Mouse (Mus musculus) spleen, postnatal 36 days (tissue): Measurements from ENCODE around the gene 1700125H20Rik.
"Not testable (repeated sequence)": the region's sequence is repeated elsewhere in the genome, so short reads cannot be mapped to it uniquely, and the experiment has no call there.

Experiments used
- DNase-seq, 2 experiments: peaks; one replicate each; pipeline ENCODE4 v3.0.0; 2022; ENCODE audit warnings: low spot score in 2 of 2, mixed read lengths in 1 of 2

Gene 1700125H20Rik

GRCm38 (mm10) chr11:85170058-85170740, at the start of gene 1700125H20Rik:
Gene 1700125H20Rik, plus strand, starts transcription at chr11:85170404.
- peak; percentile 79 to 86 for DNase-seq

- no peak for DNase-seq
Measured at GRCm38 (mm10) chr11:85122073-85122472, 48.1 kb upstream of the 1700125H20Rik start.

- DNase-seq, result no peak
Measured at GRCm38 (mm10) chr11:85123267-85123992, 46.8 kb upstream of the 1700125H20Rik start.

GRCm38 (mm10) chr11:85126257-85127102, 43.7 kb upstream of the 1700125H20Rik start:
- no peak for DNase-seq

GRCm38 (mm10) chr11:85128883-85129282, 41.3 kb upstream of the 1700125H20Rik start:
- DNase-seq, result no peak

GRCm38 (mm10) chr11:85131542-85131941, 38.7 kb upstream of the 1700125H20Rik start:
- DNase-seq, result no peak

- DNase-seq, result peak in 1 of 2 experiments; percentile 5
Measured at GRCm38 (mm10) chr11:85138776-85139474, 31.3 kb upstream of the 1700125H20Rik start.

- DNase-seq, result peak; percentile 96 to 97
Measured at GRCm38 (mm10) chr11:85139581-85140540, 30.3 kb upstream of the 1700125H20Rik start, which contains the start of gene Usp32. Gene Usp32, minus strand, starts transcription at chr11:85140161.

- DNase-seq, result no peak
Measured at GRCm38 (mm10) chr11:85152256-85152930, 17.8 kb upstream of the 1700125H20Rik start.

GRCm38 (mm10) chr11:85157301-85157700, 12.9 kb upstream of the 1700125H20Rik start:
- DNase-seq, result no peak

GRCm38 (mm10) chr11:85163014-85163413, 7.2 kb upstream of the 1700125H20Rik start:
- not testable (repeated sequence) for DNase-seq

- DNase-seq, result no peak
Measured at GRCm38 (mm10) chr11:85164371-85164770, 5.8 kb upstream of the 1700125H20Rik start.

GRCm38 (mm10) chr11:85167503-85167902, 2.7 kb upstream of the 1700125H20Rik start:
- no peak for DNase-seq

- no peak for DNase-seq
Measured at GRCm38 (mm10) chr11:85170833-85171232, 629 bp downstream of the 1700125H20Rik start.

- DNase-seq, result no peak
Measured at GRCm38 (mm10) chr11:85175941-85176340, 5.7 kb downstream of the 1700125H20Rik start.

GRCm38 (mm10) chr11:85177761-85178160, 7.6 kb downstream of the 1700125H20Rik start:
- no peak for DNase-seq

- DNase-seq, result no peak
Measured at GRCm38 (mm10) chr11:85178413-85178812, 8.2 kb downstream of the 1700125H20Rik start.

GRCm38 (mm10) chr11:85182617-85183283, 12.5 kb downstream of the 1700125H20Rik start:
- peak; percentile 35 to 37 for DNase-seq

- no peak for DNase-seq
Measured at GRCm38 (mm10) chr11:85183284-85183779, 13.1 kb downstream of the 1700125H20Rik start.
